Comparison of ENCODE assay signal across 27 mouse cellular contexts in genomic region chr16:32764961-32765360, GRCm38 (mm10). TPM values are rescaled to one million over a fixed set of nuclear protein-coding genes. Genes with fewer than 3 reads are reported as not detected.
"Had no signal": no experiment of that assay in that cellular context is flagged by ENCODE, and none has a peak within 500 bp of the region (broad histone marks: within the 10 kb centered on the region; RNA-seq: fewer than 3 reads in every experiment).

No protein-coding gene starts in this region.

- ATAC-seq: liver, embryonic 12.5 days; lung, postnatal 0 days; midbrain, embryonic 13.5 days; midbrain, embryonic 15.5 days; midbrain, embryonic 16.5 days had no signal

- DNase-seq: left cerebral cortex, postnatal 4 days; liver; liver, embryonic 13.5 days; liver, postnatal 0 days; lung, adult 18-20 months; lung, adult 2 months; lung, embryonic 14.5 days; lung, postnatal 10 days; lung, postnatal 14 days; lung, postnatal 36 days; lung, postnatal 4 days; midbrain, embryonic 14.5 days had no signal

RNA-seq across cellular contexts. Expression of gene Muc4, which starts 29.3 kb away (rescaled TPM):
- total RNA-seq: left cerebral cortex, postnatal 10 days; left cerebral cortex, postnatal 14 days; left cerebral cortex, postnatal 25 days; left cerebral cortex, postnatal 36 days; left cerebral cortex, postnatal 4 days; megakaryocyte progenitor cell, adult 5-6 weeks; megakaryocyte, adult 5-6 weeks; megakaryocyte-erythroid progenitor cell, adult 5-6 weeks; midbrain, postnatal 0 days; monocyte, adult 5-6 weeks had no signal

RNA-seq across cellular contexts. Expression of gene Muc20, which starts 32.3 kb away (rescaled TPM):
- total RNA-seq: left cerebral cortex, postnatal 10 days; left cerebral cortex, postnatal 14 days; left cerebral cortex, postnatal 25 days; left cerebral cortex, postnatal 36 days; left cerebral cortex, postnatal 4 days; liver, adult 2 months; megakaryocyte progenitor cell, adult 5-6 weeks; megakaryocyte-erythroid progenitor cell, adult 5-6 weeks; monocyte, adult 5-6 weeks had no signal

RNA-seq across cellular contexts. Expression of gene Smbd1, which starts 45.3 kb away (rescaled TPM):
- total RNA-seq: left cerebral cortex, postnatal 10 days; left cerebral cortex, postnatal 14 days; left cerebral cortex, postnatal 25 days; left cerebral cortex, postnatal 36 days; left cerebral cortex, postnatal 4 days; liver, adult 2 months; megakaryocyte progenitor cell, adult 5-6 weeks; megakaryocyte, adult 5-6 weeks; megakaryocyte-erythroid progenitor cell, adult 5-6 weeks; midbrain, postnatal 0 days; monocyte, adult 5-6 weeks had no signal
